Mouse (Mus musculus): ENCODE measurements at regions not wholly inside any gene's neighbourhood (a gene's known extent, or its start where the extent isn't known, plus 50 kb on each side); places are given as distances from the start of the nearest gene placed in this dataset.

DNA sequence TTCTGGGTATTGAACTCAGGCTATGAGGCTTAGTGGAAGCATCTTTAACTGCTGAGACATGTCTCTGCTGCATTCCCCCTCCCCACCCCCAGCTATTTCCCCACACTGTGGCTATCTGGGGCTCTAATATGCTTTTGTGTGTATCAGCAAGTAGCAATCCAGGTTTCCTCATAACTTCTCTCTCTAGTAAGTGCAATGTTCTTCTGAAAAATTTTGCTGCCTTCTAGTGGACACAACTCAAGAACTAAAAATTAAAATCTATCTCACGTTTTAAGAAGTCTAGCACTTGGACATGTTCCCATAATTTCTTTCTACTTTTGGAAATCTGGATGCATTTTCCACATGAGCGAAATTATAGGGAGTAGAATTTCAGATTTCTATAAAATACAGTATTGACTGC is 50.3 kb upstream of the D16Ertd472e start:
- no peaks in the 10 kb centered on the region for H3K4me1 ChIP-seq (ENCODE audit: insufficient read depth, low read depth, low read length)
- H3K36me3 ChIP-seq (replicated peaks), result no peaks in the 10 kb centered on the region
- H3K9me3 ChIP-seq (replicated peaks), result peaks cover 22% of the 10 kb centered on the region
- H3K27me3 ChIP-seq (ENCODE audit: insufficient read depth, low read length), result no peaks in the 10 kb centered on the region
- ATAC-seq (ENCODE audit: extremely low read depth, insufficient number of reproducible peaks, low FRiP score, poor library complexity, severe bottlenecking) (no peak), DNase-seq (ENCODE audit: low spot score) (no peak)
- TF ChIP-seq CTCF (IDR thresholded peaks at IDR 0.05; ENCODE audit: low read depth, low read length) (no peak), POLR2AphosphoS5 (IDR thresholded peaks at IDR 0.05; ENCODE audit: insufficient replicate concordance, low read depth, low read length) (no peak), GATA2 (IDR thresholded peaks at IDR 0.05; ENCODE audit: borderline replicate concordance, low read depth, low read length) (no peak), GATA1 (IDR thresholded peaks at IDR 0.05; ENCODE audit: borderline replicate concordance, low read length) (no peak), TAL1 (conservative IDR thresholded peaks at IDR 0.05; ENCODE audit: low read depth, low read length) (no peak)
- no peak overlapping the region for H3K4me3 ChIP-seq (ENCODE audit: low read depth, low read length)

Data from G1E (cell line).